ENCODE assay signal across 23 mouse cellular contexts in genomic region chr1:78357868-78358267, GRCm38 (mm10). TPM values are rescaled to one million over a fixed set of nuclear protein-coding genes. Genes with fewer than 3 reads are reported as not detected.
DNase-seq lines count a peak whose midpoint lies in the region; ATAC-seq and TF ChIP-seq lines count a peak whose summit lies in the region.
"Had no signal": no experiment of that assay in that cellular context is flagged by ENCODE, and none has a peak within 500 bp of the region (broad histone marks: within the 10 kb centered on the region; RNA-seq: fewer than 3 reads in every experiment).

No protein-coding gene starts in this region.

- TF ChIP-seq CTCF in CH12.LX (conservative IDR thresholded peaks at IDR 0.05 in 1 of 2, IDR thresholded peaks at IDR 0.05 in 1 of 2; ENCODE audit: low read depth in 2 of 2, low read length in 2 of 2) (no peak), MEL (IDR thresholded peaks at IDR 0.05 in 2 of 3, conservative IDR thresholded peaks at IDR 0.05 in 1 of 3; ENCODE audit: control insufficient read depth in 1 of 3, insufficient read depth in 1 of 3, low read depth in 2 of 3, low read length in 3 of 3, poor library complexity in 1 of 3, severe bottlenecking in 1 of 3) (no peak)

- H3K36me3 ChIP-seq in heart, embryonic 16.5 days (ENCODE audit: control insufficient read depth, insufficient read depth) = no peaks in the 10 kb centered on the region
- H3K36me3 ChIP-seq in kidney, embryonic 15.5 days = no peaks in the 10 kb centered on the region
- H3K36me3 ChIP-seq in CH12.LX (replicated peaks in 1 of 2; ENCODE audit: control insufficient read depth in 1 of 2, insufficient read depth in 1 of 2, low read length in 1 of 2) (no peaks in the 10 kb centered on the region), MEL (ENCODE audit: control insufficient read depth in 1 of 2, insufficient read depth in 2 of 2, low read length in 2 of 2) (no peaks in the 10 kb centered on the region)
- H3K36me3 ChIP-seq: embryonic facial prominence, embryonic 15.5 days; forebrain, embryonic 10.5 days; G1E; heart, embryonic 12.5 days; hindbrain, embryonic 10.5 days had no signal

- dilution Hi-C loops in CH12.LX (cut with MboI; ENCODE audit: extremely low pct_ligation_motif_present, extremely low pct_unique_long_range_greater_than_20kb, low sequenced_read_pairs) = no loop called here

- intact Hi-C loops in heart, postnatal 36 days (cut with DNase I) = no loop called here

- peak; percentile 80 for TF ChIP-seq EP300 in CH12.LX (IDR thresholded peaks at IDR 0.05; ENCODE audit: low read length)
- TF ChIP-seq EP300 in MEL (IDR thresholded peaks at IDR 0.05; ENCODE audit: low read depth in 1 of 2, low read length in 2 of 2) = no peak

- no peak for ATAC-seq in heart, embryonic 16.5 days (replicated peaks; ENCODE audit: extremely low read depth, insufficient read depth, low FRiP score)
- ATAC-seq in kidney, embryonic 15.5 days (replicated peaks; ENCODE audit: low FRiP score) = no peak
- ATAC-seq: forebrain, embryonic 14.5 days had no signal

- H3K79me2 ChIP-seq in CH12.LX (replicated peaks; ENCODE audit: control insufficient read depth, extremely low read depth, insufficient read depth, poor library complexity, severe bottlenecking) (no peaks in the 10 kb centered on the region), MEL (ENCODE audit: control insufficient read depth, insufficient read depth, low read length, poor library complexity) (no peaks in the 10 kb centered on the region)

- no peak overlapping the region for H3K4me3 ChIP-seq in heart, embryonic 16.5 days (ENCODE audit: low read length)
- H3K4me3 ChIP-seq in kidney, embryonic 15.5 days (replicated peaks) = no peak overlapping the region
- H3K4me3 ChIP-seq in CH12.LX (replicated peaks in 1 of 3; ENCODE audit: low read depth in 2 of 3, low read length in 2 of 3, poor library complexity in 1 of 3) = no peak overlapping the region
- peak overlapping the region; percentile 20 to 26; a peak in 3 of 4 replicates for H3K4me3 ChIP-seq in MEL (ENCODE audit: control insufficient read depth in 1 of 2, insufficient read depth in 1 of 2, low read depth in 2 of 2, low read length in 2 of 2)
- H3K4me3 ChIP-seq: embryonic facial prominence, embryonic 15.5 days; erythroblast, embryonic 14.5 days; forebrain, embryonic 10.5 days; heart, embryonic 12.5 days; hindbrain, embryonic 10.5 days had no signal

- TF ChIP-seq RAD21 in CH12.LX (IDR thresholded peaks at IDR 0.05; ENCODE audit: low read depth, low read length) = no peak; the same call in 1 of the 2 replicates
- TF ChIP-seq RAD21 in MEL (IDR thresholded peaks at IDR 0.05; ENCODE audit: low read depth, low read length) = no peak

- 49% methylated on average over 1 of the region's 1 CpGs for WGBS in heart, embryonic 16.5 days
- WGBS in kidney, embryonic 15.5 days = 63% methylated on average over 1 of the region's 1 CpGs

- H3K27ac ChIP-seq in heart, embryonic 16.5 days (ENCODE audit: low read length) = no peak overlapping the region
- H3K27ac ChIP-seq in kidney, embryonic 15.5 days = 0 out of 2 replicates have a peak overlapping the region, but pooled peaks have one; percentile 9
- peak overlapping the region; percentile 67; the same call in 1 of the 2 replicates for H3K27ac ChIP-seq in CH12.LX (ENCODE audit: insufficient read depth, low read depth)
- no peak overlapping the region for H3K27ac ChIP-seq in MEL (ENCODE audit: control insufficient read depth, low read depth, low read length)
- H3K27ac ChIP-seq: embryonic facial prominence, embryonic 15.5 days; forebrain, embryonic 10.5 days; hindbrain, embryonic 10.5 days; hindbrain, embryonic 14.5 days had no signal

- H3K9ac ChIP-seq in heart, embryonic 16.5 days (ENCODE audit: low read length) = no peak overlapping the region
- no peak overlapping the region for H3K9ac ChIP-seq in kidney, embryonic 15.5 days
- 0 out of 2 replicates have a peak overlapping the region, but pooled peaks have one; percentile 41 for H3K9ac ChIP-seq in CH12.LX (ENCODE audit: insufficient read depth, low read depth)
- no peak overlapping the region for H3K9ac ChIP-seq in MEL (ENCODE audit: control insufficient read depth, low read depth, low read length, poor library complexity, severe bottlenecking)
- H3K9ac ChIP-seq: embryonic facial prominence, embryonic 15.5 days; heart, embryonic 12.5 days; hindbrain, embryonic 14.5 days had no signal

- no peaks in the 10 kb centered on the region for H3K27me3 ChIP-seq in heart, embryonic 16.5 days (ENCODE audit: control insufficient read depth, insufficient read depth, low read length)
- H3K27me3 ChIP-seq in kidney, embryonic 15.5 days = no peaks in the 10 kb centered on the region
- H3K27me3 ChIP-seq in CH12.LX (replicated peaks) (no peaks in the 10 kb centered on the region), MEL (ENCODE audit: control insufficient read depth in 1 of 2, insufficient read depth in 2 of 2, low read length in 2 of 2) (no peaks in the 10 kb centered on the region)
- H3K27me3 ChIP-seq: embryonic facial prominence, embryonic 15.5 days; heart, embryonic 12.5 days had no signal

- in situ Hi-C loops in CH12.LX (cut with MboI; ENCODE audit: low pct_ligation_motif_present, low pct_unique_long_range_greater_than_20kb, low sequenced_read_pairs) = no loop called here

- H3K4me1 ChIP-seq in heart, embryonic 16.5 days (ENCODE audit: control insufficient read depth, insufficient read depth, low read length) = peaks cover 18% of the 10 kb centered on the region
- peaks cover 33% of the 10 kb centered on the region for H3K4me1 ChIP-seq in kidney, embryonic 15.5 days
- H3K4me1 ChIP-seq in CH12.LX (ENCODE audit: control insufficient read depth in 1 of 2, insufficient read depth in 2 of 2) (peaks cover 33 to 80% of the 10 kb centered on the region in 2 experiments), MEL (ENCODE audit: control insufficient read depth in 1 of 2, insufficient read depth in 2 of 2, low read length in 2 of 2) (no peaks in the 10 kb centered on the region)
- H3K4me1 ChIP-seq: hindbrain, embryonic 10.5 days had no signal

- H3K4me2 ChIP-seq in heart, embryonic 16.5 days (ENCODE audit: low read depth, low read length) = peak overlapping the region; percentile 9; the same call in 1 of the 2 replicates
- no peak overlapping the region for H3K4me2 ChIP-seq in kidney, embryonic 15.5 days
- H3K4me2 ChIP-seq in CH12.LX (ENCODE audit: insufficient read depth, low read depth, poor library complexity, severe bottlenecking) = peak overlapping the region; percentile 73; the same call in 1 of the 2 replicates
- H3K4me2 ChIP-seq: embryonic facial prominence, embryonic 15.5 days; heart, embryonic 12.5 days; hindbrain, embryonic 14.5 days had no signal

- TF ChIP-seq POLR2A in CH12.LX (IDR thresholded peaks at IDR 0.05; ENCODE audit: low read depth, low read length) = no peak
- TF ChIP-seq POLR2A in MEL (IDR thresholded peaks at IDR 0.05; ENCODE audit: control insufficient read depth in 1 of 2, insufficient read depth in 1 of 2, low read depth in 1 of 2, low read length in 2 of 2, poor library complexity in 1 of 2) = no peak

- DNase-seq in heart, postnatal 36 days = no peak
- DNase-seq in kidney, postnatal 36 days = no peak
- DNase-seq in CH12.LX (ENCODE audit: extremely low read depth) = peak; percentile 73
- peak; percentile 4 for DNase-seq in MEL (ENCODE audit: low read depth, low spot score)
- DNase-seq: adrenal gland, postnatal 10 days; cerebellum, adult 11 months; cerebellum, adult 8-10 months; cerebellum, postnatal 14 days; embryo, embryonic 11 days; gastrocnemius, postnatal 10 days; heart, postnatal 10 days had no signal

- H3K9me3 ChIP-seq in heart, embryonic 16.5 days (replicated peaks; ENCODE audit: control insufficient read depth, low read length) = no peaks in the 10 kb centered on the region
- no peaks in the 10 kb centered on the region for H3K9me3 ChIP-seq in kidney, embryonic 15.5 days (replicated peaks)
- H3K9me3 ChIP-seq in CH12.LX (replicated peaks; ENCODE audit: low read length) (no peaks in the 10 kb centered on the region), MEL (replicated peaks; ENCODE audit: insufficient read depth, low read length) (no peaks in the 10 kb centered on the region)
- H3K9me3 ChIP-seq: embryonic facial prominence, embryonic 15.5 days; forebrain, embryonic 10.5 days; G1E; heart, embryonic 12.5 days; hindbrain, embryonic 10.5 days had no signal

TF ChIP-seq in CH12.LX, 34 proteins besides CTCF, POLR2A, EP300 and RAD21 (continues in another document):
- TF ChIP-seq MXI1 (IDR thresholded peaks at IDR 0.05; ENCODE audit: low read depth, low read length) (peak; percentile 83), USF2 (conservative IDR thresholded peaks at IDR 0.05; ENCODE audit: low read depth, low read length) (no peak), CHD1 (IDR thresholded peaks at IDR 0.05; ENCODE audit: low read depth, low read length) (peak; percentile 70; the same call in 1 of the 2 replicates), MAFK (IDR thresholded peaks at IDR 0.05; ENCODE audit: insufficient replicate concordance, low read length) (peak; percentile 62; the same call in 1 of the 2 replicates), MEF2A (IDR thresholded peaks at IDR 0.05; ENCODE audit: borderline replicate concordance, low read depth, low read length) (peak; percentile 85), PAX5 (IDR thresholded peaks at IDR 0.05; ENCODE audit: low read length) (no peak), SMC3 (IDR thresholded peaks at IDR 0.05; ENCODE audit: low read depth, low read length) (peak; percentile 29)

TF ChIP-seq in MEL, 35 proteins besides CTCF, POLR2A, EP300 and RAD21:
- TF ChIP-seq NELFE (IDR thresholded peaks at IDR 0.05; ENCODE audit: low read depth, low read length) (no peak), SMC3 (IDR thresholded peaks at IDR 0.05; ENCODE audit: low read depth, low read length) (no peak)

RNA-seq across cellular contexts. Expression of gene Sgpp2, which starts 47.7 kb away (rescaled TPM):
- polyA plus RNA-seq in heart, embryonic 16.5 days (2015; fragmentation: Nextera tagmentation; extraction: Ambion mirVana) = 0.22 and 0.28 TPM in 2 replicates
- total RNA-seq in heart, postnatal 36 days (2021) = under 1 TPM in 1 of 2 experiments, not detected in 1; 0.08 TPM
- polyA plus RNA-seq in kidney, embryonic 15.5 days (2015; fragmentation: Nextera tagmentation; extraction: Ambion mirVana) = 20.0 and 21.7 TPM in 2 replicates
- total RNA-seq in CH12.LX (2012; rRNA removed) = 0.29 and 0.59 TPM in 2 replicates
- total RNA-seq in CH12.LX (2014; rRNA removed) = 0.12 and 0.16 TPM in 2 replicates
- polyA plus RNA-seq in CH12.LX (2012; ENCODE audit: insufficient read length, low read depth) = 0.72 and 0.87 TPM in 2 replicates
- total RNA-seq in MEL (2012; rRNA removed) = 0.10 and 0.12 TPM in 2 replicates
- under 1 TPM in 1 of 2 experiments, not detected in 1; 0.08 TPM for polyA plus RNA-seq in MEL (2012; ENCODE audit: insufficient read depth in 1 of 2, insufficient read length in 2 of 2, low read depth in 1 of 2, low replicate concordance in 2 of 2, missing spikeins in 1 of 2)
- total RNA-seq: common myeloid progenitor, adult 5-6 weeks; gastrocnemius, postnatal 10 days; gastrocnemius, postnatal 4 days; heart, postnatal 10 days had no signal
- polyA plus RNA-seq: erythroblast, embryonic 14.5 days; G1E had no signal

Comparison
In these comparisons a context has a peak if more than half of its experiments do, and no peak if none do; other contexts are left out.
1. H3K27ac ChIP-seq: peak in kidney, embryonic 15.5 days (single experiment) and CH12.LX (single experiment); none in heart, embryonic 16.5 days (single experiment) and MEL (single experiment).
2. H3K4me3 ChIP-seq: peak in MEL (2 of 2); none in heart, embryonic 16.5 days (single experiment), kidney, embryonic 15.5 days (single experiment) and CH12.LX (0 of 3).
3. DNase-seq: peak in CH12.LX (single experiment) and MEL (single experiment); none in heart, postnatal 36 days (0 of 2) and kidney, postnatal 36 days (0 of 2).
4. RNA of gene Sgpp2, which starts 47.7 kb away (polyA plus RNA-seq): 20.0 to 21.7 TPM in kidney, embryonic 15.5 days; 0.72 to 0.87 TPM in CH12.LX, 0.22 to 0.28 TPM in heart, embryonic 16.5 days and 0.08 TPM in MEL; every median in the first group is over 10 times any median in the second.